Mouse (Mus musculus) left cerebral cortex, adult 11 months (tissue): ENCODE results near the gene Kif14.
"Not testable (repeated sequence)": the region's sequence is repeated elsewhere in the genome, so short reads cannot be mapped to it uniquely, and the experiment has no call there.

ENCODE experiments used
- DNase-seq: peaks from one replicate; pipeline ENCODE4 v3.0.0; 2022; ENCODE audit warnings: low spot score

Kif14 gene

DNA sequence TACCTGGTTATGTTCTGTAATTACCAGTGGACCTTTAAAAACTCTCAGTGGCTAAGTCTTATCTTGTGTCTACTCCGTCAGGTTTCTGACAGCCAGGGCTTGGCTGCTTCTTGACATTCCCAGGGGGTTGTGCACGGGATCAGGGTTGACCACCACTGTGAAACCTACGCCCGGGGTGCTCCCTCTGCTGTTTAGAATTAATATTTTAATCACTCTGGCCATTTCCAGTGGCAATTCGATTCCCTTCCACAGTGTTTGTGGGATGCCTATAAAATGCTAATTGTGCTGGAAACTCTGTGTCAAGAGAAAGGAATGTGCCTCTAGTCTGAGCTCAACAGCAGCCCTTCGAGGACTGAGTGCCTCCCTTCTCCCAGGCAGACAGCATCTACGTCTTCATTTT is 89.7 kb downstream of the Kif14 start:
- no peak for DNase-seq

DNA sequence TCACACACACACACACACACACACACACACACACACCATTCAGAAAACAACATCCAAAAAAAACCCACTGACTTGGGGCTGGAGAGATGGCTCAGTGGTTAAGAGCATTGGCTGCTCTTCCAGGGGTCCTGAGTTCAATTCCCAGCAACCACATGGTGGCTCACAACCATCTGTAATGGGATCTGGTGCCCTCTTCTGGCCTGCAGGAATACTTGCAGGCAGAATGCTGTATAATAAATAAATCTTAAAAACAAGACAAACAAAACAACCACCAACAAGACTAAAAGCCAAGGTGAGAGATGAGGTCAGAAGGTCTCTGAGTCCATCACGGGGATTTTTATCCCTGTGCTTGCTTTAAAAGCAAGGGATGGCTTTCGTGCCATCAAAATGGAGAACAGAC is 90.5 kb downstream of the Kif14 start:
- not testable (repeated sequence) for DNase-seq

DNA sequence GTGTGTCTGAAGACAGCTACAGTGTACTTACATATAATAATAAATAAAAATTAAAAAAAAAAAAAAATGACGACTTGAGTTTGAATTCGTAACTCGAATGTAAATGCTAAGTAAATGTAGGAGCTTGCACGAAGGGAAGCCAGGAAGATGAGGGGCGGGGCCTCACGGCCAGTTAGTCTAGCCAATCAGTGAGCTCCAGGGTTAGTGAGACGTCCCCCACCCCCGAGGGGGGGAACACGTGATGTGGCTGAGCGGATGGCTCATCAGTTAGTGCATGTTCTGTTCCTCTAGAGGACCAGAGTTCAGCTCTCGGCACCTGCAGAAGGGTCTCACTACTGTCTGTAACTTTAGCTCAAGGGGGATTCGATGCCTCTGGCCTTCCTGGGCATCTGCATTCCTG is 91.3 kb downstream of the Kif14 start:
- DNase-seq, result no peak

DNA sequence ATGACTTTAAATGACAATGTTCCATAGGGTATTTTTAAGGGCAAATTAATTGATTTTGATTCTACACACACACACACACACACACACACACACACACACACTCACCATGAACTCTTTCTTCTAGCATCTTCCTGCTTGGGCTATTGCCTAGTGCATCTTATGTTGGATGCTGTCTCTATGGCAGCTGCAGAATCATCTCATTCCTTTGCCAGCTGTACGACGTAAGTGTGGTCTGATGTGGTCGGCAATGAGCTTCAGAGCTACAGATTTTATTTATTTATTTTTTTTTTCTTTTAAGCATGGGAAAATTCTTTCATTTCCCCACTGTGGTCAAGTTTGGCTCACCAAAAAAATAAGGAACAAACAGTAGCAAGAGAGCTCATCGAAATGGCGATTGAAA is 92.6 kb downstream of the Kif14 start:
- no peak for DNase-seq

DNA sequence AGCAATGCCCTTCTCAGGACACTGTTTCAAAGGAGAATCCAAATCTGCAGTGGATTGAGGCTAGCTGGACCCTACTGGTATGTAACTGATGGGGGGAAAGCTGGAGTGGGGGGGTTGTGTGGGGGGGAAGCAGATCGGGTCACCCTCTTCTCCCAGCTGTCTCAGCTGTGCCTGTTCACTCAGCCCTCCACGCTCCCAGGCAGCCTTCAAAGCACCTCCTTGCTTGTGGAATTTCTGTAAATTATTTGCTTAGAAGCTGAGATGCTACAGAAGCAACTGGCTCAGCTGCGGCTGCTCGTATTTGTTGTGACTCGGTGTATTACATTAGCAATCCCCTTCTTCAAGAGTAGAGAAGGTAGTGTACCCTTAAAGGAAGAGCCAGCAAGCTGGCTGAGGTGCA is 93.1 kb downstream of the Kif14 start:
- no peak for DNase-seq

DNA sequence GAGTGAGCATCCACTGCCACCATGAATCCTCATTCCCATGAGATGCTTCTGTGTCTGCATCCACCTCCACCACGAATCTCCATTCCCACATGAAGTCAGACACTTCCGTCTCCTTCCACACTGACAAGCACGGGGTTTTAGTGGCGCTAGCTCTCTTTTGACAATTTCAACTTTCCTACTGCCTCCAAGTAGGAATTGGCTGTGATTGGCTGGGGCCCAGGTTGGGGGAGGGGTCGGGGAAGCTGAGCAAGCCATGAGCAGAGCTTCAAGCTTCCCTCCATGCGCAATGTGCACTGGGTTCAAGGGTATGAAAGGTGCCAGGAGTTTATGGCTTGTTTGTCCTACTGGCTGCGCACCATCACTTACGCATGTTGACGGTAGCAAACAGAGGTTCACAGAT is 93.6 kb downstream of the Kif14 start:
- DNase-seq, result no peak

DNA sequence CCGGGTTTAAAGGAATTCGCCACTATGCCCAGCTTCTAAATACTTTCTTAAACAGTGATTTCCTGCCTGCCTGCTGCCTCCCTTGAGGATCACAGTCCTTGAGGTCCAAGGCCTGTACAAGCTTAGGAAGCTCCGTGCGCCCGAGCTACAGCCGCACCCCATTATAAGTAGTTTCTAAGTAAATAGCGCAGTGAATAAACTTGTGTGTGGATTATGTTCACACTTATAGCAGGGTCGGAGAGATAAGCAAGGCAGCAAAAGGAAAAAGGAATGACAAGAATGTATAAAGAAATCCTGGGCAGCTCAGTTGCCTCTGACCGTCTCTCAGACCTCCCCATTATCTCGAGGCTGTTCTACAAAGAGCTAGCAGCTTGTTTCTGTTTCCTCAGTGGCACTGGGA is 95.7 kb downstream of the Kif14 start:
- no peak for DNase-seq

DNA sequence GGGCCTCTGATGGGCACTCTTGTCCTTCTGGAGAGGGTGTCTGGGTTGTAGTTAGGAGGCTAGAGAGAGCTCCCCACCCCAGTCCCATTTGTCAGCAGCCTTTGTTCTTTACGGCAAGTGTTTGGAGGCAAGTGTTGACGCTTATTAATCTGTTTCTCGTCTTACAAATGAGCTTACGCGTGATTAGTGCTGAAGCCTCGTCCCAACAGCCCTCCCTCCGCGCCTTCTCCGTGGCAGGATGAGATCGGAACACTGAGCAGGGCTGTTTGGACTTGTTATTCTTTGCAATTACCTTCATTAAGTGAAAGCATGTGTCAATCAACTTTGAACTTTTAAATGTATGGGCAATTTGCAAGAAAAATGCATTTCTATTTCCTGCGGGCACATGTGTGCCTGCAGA is 97.0 kb downstream of the Kif14 start:
- no peak for DNase-seq

DNA sequence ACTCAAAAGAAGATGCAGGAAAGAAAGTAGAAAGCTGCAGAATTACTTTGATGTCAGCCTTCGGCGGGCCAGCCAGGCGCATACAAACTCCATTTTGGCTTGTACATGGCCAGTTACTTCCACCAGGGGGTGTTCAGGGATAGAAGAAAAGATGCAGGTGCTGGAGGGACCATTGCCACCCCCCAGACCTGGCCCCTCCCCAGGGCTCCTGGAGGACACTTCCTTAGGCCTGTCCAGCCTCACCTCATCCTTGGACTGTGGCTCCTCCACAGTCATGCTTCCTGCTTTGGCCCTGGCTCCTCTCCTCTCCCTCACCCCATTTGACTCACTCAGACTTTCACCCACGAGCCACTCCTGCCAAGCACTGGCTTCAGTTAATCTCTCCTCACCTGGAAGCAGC is 98.8 kb downstream of the Kif14 start:
- DNase-seq, result no peak

DNA sequence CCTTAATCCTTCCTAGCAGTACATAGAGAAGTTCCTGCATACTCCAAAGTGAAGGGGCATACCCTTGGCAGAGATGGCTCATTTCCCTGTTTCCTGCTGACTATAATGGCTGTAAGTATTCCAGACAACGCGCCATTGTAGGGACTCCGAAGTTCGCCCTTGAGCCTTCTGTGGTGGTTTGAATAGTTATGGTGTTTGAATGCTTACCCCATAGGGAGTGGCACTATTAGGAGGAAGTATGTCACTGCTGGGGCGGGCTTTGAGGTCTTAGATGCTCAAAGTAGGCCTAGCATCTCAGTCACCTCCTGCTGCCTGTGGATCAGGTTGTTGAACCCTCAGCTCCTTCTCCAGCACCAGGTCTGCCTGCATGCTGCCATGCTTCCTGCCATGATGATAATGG is 100.2 kb downstream of the Kif14 start:
- no peak for DNase-seq

DNA sequence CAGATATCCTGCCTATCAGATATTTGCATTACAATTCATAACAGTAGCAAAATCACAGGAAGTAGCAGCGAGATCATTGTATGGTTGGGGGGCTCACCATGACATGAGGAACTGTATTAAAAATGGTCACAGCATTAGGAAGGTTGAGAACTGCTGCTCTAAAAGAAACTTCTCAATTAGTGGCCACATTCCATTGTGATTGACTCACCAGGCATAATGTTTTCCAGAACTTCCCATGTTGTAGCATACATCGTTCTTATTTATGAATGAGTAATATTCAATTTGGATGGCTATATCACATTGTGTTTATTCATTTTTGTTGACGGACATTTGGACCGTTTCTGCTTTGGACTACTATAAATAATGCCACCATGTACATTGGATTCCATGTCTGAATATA is 101.5 kb downstream of the Kif14 start:
- no peak for DNase-seq

DNA sequence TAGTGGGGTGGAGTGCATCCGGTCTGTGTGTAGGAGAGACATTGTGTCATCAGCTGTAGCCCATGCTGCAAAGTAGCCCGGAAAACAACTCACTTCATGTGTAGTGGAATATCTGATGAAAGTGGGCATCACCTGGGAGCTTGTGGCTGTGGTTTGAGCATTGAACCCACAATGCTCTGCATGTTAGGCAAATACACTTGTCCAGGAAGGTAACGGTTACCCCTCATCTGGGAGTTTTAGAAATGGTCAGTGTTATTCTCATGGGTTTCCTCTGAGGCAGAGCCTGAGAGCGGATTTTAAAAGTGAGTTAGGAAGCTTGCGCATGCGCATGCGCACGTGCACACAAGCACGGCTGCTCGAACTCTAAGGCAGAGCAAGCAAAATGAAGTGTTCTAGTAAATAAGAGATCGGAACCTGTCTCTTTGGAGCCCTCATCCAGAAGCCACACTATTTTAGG is 102.6 kb downstream of the Kif14 start:
- no peak for DNase-seq

DNA sequence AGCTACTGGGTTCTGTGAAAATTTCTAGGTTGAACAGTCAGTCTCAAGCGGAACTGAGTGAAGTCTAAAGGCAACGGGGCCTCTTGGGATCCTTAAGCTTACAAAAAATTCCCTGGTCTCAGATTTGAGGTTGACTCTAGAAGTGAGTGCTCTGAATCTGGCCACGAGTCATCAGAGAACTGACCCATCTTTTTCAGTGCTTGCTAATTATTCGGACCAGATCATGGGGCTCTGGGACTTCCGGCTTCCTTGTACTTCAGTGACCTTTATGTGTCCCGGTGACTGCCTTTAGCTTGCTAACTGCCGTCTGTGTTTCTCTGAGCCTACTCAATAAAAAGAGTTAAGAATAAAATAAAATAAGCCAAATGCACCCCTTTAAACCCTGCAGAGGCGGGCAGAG is 103.1 kb downstream of the Kif14 start:
- no peak for DNase-seq

DNA sequence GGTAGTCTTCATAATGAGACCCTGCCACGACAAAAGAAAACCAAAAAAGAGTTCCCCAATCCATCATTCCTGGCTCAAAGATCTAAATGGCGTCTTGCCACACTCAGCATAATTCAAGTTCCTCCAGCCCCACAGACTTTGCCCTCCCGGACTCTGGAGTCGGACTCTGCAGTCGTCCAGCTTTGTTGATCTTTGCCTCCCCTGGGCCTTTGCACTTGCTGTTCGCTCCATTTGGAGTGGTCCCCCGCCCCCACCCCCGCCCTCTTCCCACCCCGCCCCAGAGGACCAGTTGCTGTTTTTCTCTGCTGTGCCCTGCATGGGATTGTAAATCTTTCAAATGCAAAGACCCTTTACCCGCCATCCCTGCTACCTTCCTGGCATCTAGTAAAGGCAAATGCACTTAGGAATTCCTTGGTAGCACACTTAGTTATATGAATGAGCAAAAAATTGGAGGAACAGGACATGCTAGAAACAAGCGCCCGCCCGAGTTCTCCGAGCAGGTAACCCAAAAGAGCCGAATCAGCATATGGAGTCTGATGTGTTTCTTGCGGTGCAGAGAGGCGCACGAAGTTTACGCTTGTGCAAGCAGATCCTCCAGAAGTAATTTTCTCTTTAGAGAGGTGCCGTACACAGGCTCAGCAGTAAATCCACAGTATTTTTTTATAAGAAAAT is 103.6 kb downstream of the Kif14 start:
- DNase-seq, result no peak

DNA sequence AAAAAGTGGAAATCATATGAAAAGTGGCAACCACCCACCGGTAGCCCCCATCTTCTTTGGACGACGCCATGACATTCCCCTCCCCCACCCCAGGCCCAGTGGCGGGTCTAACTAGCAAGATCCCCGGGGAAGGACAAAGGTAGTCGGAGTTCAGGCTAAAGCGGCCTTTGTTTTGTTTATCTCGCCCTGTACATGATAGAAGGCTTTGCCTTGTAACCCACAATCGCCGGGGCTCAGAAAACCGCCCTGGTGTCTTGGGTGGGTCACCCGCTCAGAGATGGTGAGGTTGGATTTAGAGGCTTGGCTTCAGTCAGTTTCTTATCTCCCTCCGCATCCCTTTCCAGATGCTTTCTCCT is 104.1 kb downstream of the Kif14 start:
- no peak for DNase-seq

DNA sequence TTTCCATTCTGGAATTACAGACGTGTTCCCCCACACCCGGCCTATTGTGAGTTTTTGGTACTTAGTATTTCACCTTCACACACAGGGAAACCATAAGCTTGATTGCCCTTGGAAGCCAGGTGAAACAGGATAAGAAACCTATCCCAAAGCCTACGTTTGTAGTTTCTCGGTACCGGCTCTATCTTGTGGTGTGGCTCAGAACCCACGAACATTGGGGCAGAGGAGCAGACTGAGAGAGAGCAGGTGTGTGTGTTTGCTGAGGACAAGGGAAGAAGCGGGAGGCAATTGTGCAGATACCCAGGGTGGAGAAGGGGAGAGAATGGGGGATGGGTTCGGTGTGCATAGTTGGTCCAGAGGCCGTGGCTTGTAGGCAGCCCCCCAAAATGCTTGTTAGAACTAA is 104.8 kb downstream of the Kif14 start:
- no peak for DNase-seq

DNA sequence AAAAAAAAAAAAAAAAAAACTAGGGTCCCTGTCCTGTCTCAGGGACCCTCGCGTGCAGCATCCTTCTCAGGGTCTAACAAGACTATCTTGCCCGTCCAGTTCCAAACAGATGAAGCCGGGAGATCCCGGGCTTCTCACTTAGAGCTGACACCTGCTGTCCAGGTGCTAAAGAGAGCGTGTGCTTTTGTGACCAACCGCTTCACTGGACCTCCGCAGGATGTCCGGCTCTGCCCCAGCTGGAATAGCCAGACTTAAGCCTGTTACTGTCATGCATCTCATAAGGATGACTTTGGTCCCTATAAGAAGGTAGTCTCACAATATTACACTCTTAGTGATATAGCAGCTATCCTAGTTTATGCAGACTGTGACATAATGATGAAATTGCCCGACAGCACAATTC is 105.4 kb downstream of the Kif14 start:
- no peak for DNase-seq

DNA sequence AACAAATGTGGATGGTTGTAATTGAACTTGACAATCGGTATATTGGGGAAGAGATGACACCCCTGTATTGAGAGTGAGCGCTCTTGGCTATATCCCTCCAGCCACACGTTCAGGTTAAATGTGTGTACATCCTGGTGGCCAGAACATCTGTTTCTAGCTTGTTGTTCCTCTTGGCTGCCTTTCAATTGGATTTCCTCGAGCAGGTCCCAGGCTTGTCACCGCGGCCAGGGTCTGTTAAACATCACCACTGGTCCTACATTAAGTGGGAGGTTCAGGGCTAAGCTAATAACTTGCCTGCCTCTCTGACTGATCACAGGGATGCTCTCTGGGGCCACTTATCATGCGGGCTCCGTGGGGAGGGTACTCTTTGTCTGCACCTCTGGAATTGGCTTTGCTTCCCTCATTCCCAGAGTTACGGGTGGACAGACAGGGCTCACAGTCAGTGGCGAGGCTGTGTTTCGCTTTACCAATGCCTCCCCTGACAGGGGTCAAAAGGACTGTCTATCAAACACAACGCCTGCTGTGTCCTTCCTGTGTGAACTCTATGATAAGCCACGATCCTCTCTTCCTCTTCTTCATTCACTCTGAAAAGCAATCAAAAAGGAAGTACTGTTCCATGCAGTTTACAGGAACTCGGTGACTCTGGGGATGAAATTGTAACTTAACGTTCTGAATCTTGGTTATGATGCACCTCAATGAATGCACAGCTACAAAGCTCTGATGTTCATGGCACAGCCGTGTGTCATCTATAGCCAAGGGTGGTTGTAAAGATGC is 111.9 kb downstream of the Kif14 start:
- no peak for DNase-seq

DNA sequence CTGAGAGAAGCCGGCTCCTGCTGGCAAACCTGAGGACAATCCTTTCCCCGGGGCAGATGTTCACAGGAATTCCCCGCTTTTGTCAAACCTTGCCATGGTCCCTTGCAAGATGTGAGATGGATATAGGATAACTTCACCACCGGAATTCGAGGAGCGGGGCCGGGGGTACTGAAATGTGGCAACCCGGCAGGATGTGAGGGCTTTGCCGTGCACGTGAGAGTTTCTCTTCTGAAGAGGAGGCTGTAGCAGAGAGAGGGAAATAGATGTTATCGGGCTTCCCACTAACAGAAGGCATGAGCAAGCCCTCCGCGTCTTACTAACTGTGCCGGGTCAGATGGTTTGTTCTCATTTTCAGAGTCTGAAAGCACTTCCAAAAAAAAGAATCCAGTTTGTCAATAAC is 113.2 kb downstream of the Kif14 start:
- DNase-seq, result no peak

DNA sequence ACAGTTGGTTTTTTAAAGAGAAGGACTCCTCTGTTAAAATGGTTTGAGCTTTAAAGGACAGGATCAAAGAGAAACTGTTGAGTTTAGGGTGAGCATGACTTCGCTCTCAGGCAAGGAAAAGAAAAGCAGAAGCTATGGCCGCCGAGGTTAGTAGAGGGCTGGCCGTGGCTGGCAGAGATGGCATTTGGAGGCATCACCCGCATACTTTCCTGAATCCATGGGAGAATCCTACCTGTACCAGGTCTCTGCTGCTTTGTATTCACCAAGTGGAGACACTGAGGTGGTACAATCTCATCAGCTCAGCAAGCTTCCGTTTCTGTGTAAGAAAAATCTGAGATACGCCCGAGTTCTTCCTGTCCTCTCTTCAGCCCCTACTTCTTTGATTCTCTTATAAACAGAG is 114.1 kb downstream of the Kif14 start:
- DNase-seq, result no peak
